Mouse (Mus musculus) bone marrow macrophage, adult 2 months (primary cell): ENCODE data around the gene Nxpe3. TPM values are rescaled to one million over a fixed set of nuclear protein-coding genes. Genes with fewer than 3 reads are reported as not detected.
"Not testable (repeated sequence)": the region's sequence is repeated elsewhere in the genome, so short reads cannot be mapped to it uniquely, and the experiment has no call there.

Source experiments
- H3K27ac ChIP-seq: 2 replicates; pipeline ENCODE4 v1.5.1; 2012; ENCODE audit warnings: low read depth, low read length; ENCODE audit not compliant: insufficient read depth
- H3K4me1 ChIP-seq: 2 replicates; pipeline ENCODE4 v1.6.1; 2012; ENCODE audit warnings: low read length; ENCODE audit not compliant: control insufficient read depth, insufficient read depth
- H3K4me3 ChIP-seq: 2 replicates; pipeline ENCODE4 v1.5.1; 2012; ENCODE audit warnings: mild to moderate bottlenecking, low read length, moderate library complexity; ENCODE audit not compliant: insufficient read depth
- CTCF ChIP-seq: IDR thresholded peaks from 2 replicates; pipeline ENCODE4 v1.5.1; 2012; ENCODE audit warnings: low read depth, mild to moderate bottlenecking, low read length, moderate library complexity
- POLR2A ChIP-seq: IDR thresholded peaks from 2 replicates; pipeline ENCODE4 v1.6.1; 2012; ENCODE audit warnings: mild to moderate bottlenecking, low read depth, low read length, borderline replicate concordance
- polyA plus RNA-seq: library from polyadenylated mRNA; stranded (reverse); fragments of >200 nt; gene quantifications from 2 replicates; pipeline ENCODE4 v1.2.4, GENCODE M21; 2012; ENCODE audit not compliant: missing spikeins, insufficient read depth, insufficient read length

Gene Nxpe3
- polyA plus RNA-seq, 1 experiment: 0.20 TPM

DNA sequence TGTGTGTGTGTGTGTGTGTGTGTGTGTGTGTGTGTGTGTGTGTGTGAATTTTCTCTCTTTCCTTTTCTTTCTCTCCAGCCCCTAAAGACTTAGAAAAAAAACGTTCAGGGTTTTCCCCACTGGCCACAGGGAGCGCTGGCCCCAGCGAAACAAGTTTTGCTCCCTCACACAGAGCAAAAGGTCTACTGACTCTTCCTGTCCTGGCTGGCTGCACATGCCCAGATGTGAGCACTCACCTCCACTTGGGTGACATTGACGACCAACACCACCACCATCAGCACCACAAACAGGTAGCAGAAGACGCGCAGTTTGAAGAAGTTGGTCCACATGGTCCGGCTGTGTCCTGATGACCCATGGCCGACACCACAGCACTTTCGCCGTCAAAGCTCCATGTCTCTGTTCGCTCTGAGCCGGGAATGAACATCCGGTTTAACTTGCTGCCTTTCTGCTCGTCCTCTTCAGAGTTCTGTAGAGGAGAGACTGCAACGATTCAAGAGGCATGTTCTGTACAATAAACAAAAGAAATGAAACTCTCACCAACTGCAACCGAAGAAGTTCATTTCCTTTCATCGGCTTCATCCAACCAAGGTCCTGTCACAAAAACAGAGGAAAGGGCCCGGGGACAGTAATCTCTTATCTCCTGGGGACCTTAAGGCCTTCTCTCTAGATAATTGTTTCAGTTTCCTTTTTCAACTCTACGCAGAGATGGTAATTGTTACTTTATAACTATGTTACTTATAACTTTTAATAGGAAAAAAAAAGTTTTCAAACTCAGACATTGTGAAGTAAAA, 4.5 kb downstream of the Nxpe3 start:
- no peak for TF ChIP-seq CTCF
- TF ChIP-seq POLR2A: no peak
- Histone ChIP-seq H3K27ac (no peak overlapping the region), H3K4me3 (no peak overlapping the region), H3K4me1 (peaks cover 13% of the 10 kb centered on the region)

DNA sequence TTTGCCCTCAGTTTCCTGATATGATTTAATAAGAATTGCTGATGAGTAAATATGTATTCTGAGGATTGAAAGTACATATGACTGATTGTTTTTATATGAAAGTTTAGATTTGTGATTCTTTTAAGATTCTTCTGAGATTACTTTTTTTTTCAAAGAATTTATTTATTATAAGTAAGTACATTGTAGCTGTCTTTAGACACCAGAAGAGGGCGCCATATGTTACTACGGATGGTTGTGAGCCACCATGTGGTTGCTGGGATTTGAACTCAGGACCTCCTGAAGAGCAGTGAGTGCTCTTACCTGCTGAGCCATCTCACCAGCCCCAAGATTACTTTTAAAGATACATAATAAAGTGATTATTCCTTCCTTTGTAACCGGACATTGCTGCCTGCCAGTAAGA, 5.6 kb downstream of the Nxpe3 start:
- H3K27ac ChIP-seq: no peak overlapping the region
- peaks cover 12% of the 10 kb centered on the region for H3K4me1 ChIP-seq
- no peak overlapping the region for H3K4me3 ChIP-seq
- TF ChIP-seq POLR2A (no peak), CTCF (no peak)

DNA sequence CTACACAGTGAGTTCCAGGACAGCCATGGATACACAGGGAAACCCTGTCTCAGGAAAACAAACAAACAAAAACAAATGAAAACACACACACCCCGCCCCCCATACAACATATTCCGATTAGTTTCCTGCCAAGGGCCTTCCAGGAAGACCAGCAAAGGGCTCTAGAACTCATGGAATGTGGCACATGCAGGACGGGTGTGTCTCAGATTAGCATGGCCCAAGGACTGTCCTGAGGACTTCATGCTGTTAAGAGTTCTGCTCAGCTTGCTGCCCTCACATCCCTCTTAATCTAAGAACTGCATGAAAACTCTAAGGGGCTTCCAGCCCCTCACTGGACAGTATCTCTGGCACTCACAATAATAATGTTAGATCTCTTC, 6.5 kb downstream of the Nxpe3 start:
- Histone ChIP-seq H3K4me1 (peaks cover 4% of the 10 kb centered on the region), H3K4me3 (no peak overlapping the region), H3K27ac (no peak overlapping the region)
- TF ChIP-seq POLR2A (no peak), CTCF (no peak)

DNA sequence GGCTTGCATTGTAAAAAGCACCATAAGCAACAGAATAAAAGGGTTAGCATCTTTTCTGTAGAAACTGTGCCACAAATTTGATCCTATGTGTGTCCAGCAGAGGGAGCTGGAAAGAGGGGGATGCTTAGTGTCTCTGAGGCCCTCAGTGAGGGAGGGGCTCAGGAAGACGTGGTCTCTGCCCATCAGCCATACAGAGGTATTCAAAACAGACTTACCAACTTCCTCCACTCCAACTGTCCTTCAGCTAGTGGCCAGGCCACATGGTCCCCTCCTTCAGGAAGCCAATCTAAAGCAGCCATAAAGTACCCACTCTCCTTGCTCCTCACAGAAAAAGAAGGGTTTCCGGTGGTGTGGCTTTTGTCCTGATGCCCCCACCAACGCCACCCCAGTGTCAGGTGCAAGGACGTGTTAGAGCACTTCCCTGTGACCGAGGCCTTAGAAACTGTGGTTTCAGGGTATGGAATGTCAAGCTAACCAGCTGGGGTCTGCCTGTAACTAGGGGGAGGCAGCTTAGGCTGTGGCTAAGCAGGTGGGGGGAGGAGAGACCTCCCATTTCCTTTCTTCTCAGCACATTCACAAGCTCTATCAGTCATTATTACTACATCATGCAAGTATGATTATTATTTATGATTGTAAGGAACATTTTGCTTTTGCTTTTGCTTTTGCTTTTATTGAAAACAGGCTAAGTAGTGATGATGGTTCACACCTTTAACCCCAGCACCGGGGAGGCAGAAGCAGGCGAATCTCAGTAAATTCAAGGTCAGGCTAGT, 7.1 kb downstream of the Nxpe3 start:
- Histone ChIP-seq H3K4me1 (peaks cover 4% of the 10 kb centered on the region), H3K27ac (no peak overlapping the region), H3K4me3 (no peak overlapping the region)
- TF ChIP-seq POLR2A (no peak), CTCF (no peak)

DNA sequence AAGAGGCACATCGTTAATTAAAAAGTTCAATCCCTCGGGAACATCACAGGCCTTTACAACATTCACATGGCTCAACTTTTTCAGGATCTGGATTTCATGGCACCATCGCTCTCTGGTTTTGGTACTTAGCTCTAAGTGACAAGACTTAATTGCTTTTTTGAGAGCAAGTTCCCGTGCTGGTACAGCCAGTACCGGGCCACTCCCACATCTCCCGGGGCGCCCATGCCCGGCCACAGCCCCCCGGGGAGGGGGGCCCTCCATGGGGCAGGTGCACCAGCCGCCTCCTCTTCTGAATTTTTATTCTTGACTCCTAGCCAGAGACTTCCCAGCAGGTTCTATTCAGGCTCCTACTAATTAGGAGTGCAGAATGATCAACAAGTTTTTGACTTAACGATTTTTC, 10.8 kb downstream of the Nxpe3 start:
- no peak overlapping the region for H3K27ac ChIP-seq

DNA sequence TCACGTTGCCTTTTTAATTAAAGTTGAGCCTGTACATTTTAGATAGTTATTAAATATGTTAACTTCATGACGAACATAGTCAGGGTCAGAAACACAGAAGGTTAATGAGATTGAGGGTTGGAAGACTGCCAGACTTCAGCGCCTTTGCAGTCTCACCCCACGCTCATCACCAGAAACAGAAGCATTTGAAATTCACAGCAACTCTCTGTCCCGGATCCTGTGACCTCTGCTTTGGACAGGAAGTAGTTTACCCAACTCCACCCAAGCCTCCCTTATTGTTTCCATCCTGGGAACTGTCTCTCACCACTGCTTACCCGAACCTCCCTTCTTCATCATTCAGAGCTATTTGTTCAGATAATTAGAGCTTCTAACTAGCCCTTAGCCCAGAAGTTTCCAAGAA, 19.1 kb downstream of the Nxpe3 start:
- Histone ChIP-seq H3K27ac (no peak overlapping the region), H3K4me1 (no peaks in the 10 kb centered on the region; the same call in 1 of the 2 replicates), H3K4me3 (no peak overlapping the region)
- TF ChIP-seq CTCF (no peak), POLR2A (no peak)

More for the DNA sequence above, 10.8 kb downstream of the Nxpe3 start:
- Histone ChIP-seq H3K4me3 (no peak overlapping the region), H3K4me1 (no peaks in the 10 kb centered on the region)
- TF ChIP-seq CTCF (no peak), POLR2A (no peak)

DNA sequence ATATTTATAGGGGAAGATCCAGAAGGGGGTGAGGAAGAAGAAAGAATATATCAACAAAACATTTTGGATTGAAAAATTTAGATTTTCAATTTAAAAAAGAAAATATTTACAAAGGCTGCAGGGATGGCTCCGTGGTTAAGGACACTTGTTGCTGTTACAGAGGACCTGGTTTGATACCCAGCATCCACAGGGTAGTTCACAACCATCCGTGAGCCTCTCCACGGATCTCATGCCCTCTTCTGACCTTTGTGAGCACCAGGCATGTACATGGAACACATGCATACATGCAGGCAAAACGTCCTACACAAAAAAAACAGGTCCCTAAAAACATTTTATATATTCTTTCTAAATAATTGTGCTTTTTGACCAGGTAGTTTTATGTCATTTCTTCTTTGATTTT, 31.3 kb downstream of the Nxpe3 start:
- H3K4me1 ChIP-seq: 0 out of 2 replicates have a peak, but pooled peaks cover 2% of the 10 kb centered on the region
- no peak overlapping the region for H3K27ac ChIP-seq
- TF ChIP-seq POLR2A (no peak), CTCF (no peak)
- H3K4me3 ChIP-seq: no peak overlapping the region

DNA sequence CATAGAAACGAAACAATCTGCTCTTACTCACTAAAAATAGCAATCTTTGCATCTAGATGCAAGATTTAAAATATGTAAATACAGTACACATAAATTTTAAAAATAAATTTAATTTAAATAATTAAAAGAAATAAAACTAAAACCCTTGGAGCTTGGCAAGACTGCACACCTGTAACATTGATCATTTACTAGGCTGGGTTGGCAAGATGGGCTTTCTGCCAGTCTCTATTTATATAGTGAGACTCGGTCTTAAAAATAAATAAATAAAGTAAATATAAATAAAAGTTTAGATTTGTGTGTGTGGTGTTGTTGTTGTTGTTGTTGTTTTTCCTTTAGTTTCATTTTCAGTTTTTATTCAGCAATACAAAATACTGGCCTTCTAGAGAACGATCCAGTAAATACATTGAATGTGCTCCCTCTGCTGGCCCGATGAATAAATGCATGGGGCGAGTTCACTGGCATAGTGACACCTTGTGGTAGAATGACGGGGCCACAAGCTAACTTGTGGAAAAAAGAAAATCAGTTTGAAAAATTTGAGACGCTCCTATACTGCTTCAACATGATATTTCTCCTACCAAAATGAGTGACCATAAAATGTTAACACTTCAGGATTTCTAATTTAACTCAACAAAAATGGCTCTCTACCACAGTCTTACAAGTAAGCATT, 31.8 kb downstream of the Nxpe3 start:
- Histone ChIP-seq H3K4me3 (no peak overlapping the region), H3K4me1 (0 out of 2 replicates have a peak, but pooled peaks cover 2% of the 10 kb centered on the region), H3K27ac (no peak overlapping the region)
- TF ChIP-seq POLR2A (no peak), CTCF (peak; percentile 94)

DNA sequence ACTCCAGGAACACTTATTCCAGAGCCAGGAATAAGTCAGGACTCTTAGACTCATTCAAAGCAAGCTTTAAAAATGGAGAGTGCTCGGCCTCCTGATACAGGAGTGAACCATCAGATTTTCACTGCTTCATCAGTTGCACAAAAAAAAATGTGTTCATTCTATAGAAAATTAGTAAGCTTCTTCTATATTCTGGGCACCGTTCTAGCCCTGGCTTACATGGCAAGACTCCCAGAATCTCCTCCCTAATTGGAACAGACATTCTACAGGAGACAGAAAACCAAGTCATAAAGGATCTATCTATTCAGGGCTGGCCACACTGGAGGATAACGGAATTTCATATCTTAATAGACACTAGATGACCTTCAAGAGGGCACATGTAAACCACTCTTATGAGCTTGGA, 34.0 kb downstream of the Nxpe3 start:
- TF ChIP-seq POLR2A (no peak), CTCF (no peak)
- no peak overlapping the region for H3K27ac ChIP-seq
- H3K4me1 ChIP-seq: 0 out of 2 replicates have a peak, but pooled peaks cover 2% of the 10 kb centered on the region
- no peak overlapping the region for H3K4me3 ChIP-seq

DNA sequence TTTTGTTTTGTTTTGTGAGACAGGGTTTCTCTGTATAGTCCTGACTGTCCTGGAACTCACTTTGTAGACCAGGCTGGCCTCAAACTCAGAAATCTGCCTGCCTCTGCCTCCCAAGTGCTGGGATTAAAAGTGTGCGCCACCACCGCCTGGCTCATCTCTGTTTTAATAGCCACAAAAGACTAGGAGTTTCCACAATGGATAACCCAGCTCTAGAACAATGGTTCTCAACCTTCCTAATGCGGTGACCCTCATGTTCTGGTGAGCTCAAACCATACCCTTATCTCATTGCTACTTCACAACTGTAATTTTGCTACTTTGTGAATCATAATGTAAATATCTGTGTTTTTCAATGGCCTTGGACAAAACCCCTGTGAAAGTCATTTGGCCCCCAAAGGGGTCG, 35.7 kb downstream of the Nxpe3 start:
- H3K4me3 ChIP-seq, H3K4me1 ChIP-seq: not testable (repeated sequence)

More for the DNA sequence above, 35.7 kb downstream of the Nxpe3 start:
- not testable (repeated sequence) for H3K27ac ChIP-seq
